Mouse (Mus musculus): ENCODE results near the gene Gm3646. TPM values are rescaled to one million over a fixed set of nuclear protein-coding genes. Genes with fewer than 3 reads are reported as not detected.

Gene Gm3646
- total RNA-seq (2021): 1 to 10 TPM; 8.2 to 8.6 TPM

DNA sequence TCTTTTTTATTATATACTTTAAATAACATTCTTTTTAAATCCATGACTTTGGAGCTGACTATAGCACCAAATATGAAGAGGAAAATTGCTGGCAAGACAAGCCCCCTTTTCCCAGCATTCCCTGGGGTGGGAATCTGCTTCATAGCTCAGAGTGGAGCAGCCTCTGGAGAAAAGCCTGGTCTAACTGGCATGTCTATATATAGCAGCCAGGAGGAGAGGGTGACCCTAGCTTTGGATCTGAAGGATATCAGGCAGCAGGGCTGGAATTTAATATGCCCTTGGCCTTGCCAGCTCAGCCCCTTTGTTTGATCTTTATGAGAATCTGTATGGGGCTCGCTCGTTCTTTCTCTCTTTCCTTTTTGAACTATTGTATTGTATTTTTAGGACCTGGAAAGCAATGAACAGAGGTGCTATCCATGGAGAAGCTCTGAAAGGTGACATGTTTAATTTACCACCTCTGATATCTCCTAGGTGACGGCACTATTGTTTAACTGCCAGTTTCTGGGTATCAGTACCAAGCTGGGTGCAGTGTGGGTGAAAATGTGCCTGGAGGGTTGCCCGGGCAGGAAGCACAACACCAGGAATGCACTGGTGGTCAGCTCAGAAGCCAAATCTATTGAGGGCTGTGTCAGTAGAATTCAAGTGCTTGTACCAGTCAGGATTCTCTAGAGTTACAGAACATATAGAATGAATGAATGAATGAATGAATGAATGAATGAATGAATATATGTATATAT lies at the start of gene Gm3646:
Gene Gm3646, minus strand, starts transcription at position 90 of the 737 bp plus-strand sequence.
- peak; percentile 80 for DNase-seq

DNA sequence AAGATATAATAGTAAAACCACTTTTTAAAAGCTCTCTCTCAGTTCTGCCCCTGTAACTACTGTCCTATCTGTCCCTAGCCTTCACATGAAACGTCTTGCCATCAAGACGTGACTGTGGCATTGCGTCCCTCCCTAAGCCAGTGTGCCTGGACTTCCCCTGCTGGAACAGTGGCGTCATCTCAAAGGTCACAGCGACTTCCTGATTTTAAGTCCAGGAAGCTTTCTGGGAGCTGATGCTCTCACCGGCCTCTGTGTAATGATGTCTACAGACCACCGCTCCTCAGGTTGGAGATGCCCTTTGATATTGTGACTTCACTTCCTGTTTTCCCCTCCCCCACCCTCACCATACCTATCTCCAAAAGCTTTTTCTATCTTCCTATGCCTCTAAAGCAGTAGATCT lies 41.9 kb upstream of the Gm3646 start:
- DNase-seq: peak; percentile 30

DNA sequence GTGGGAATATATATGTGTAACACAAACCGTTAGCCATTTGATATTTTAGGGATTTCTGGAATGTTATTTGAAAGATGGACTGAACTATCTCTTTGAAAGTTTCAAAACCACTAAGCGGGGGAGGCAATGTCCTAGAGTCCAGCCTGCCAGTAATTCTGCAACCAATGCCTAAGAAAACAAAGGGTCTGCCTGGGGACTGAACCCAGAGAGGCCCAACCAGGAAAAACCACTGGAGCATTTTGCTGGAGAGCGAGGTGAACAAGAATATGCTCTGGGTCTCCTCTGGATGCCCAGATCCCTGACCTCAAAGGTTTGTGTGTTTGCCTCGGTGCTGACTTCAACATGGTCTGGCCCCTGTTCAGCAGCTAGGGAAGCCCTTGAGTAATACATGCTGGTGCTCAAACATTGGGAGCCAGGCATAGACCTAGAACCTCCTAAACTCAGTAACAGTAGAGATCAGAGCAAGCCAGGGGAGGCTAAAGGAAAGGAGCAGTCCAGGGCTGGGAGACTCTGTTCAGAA lies 41.0 kb upstream of the Gm3646 start:
- DNase-seq: no peak

DNA sequence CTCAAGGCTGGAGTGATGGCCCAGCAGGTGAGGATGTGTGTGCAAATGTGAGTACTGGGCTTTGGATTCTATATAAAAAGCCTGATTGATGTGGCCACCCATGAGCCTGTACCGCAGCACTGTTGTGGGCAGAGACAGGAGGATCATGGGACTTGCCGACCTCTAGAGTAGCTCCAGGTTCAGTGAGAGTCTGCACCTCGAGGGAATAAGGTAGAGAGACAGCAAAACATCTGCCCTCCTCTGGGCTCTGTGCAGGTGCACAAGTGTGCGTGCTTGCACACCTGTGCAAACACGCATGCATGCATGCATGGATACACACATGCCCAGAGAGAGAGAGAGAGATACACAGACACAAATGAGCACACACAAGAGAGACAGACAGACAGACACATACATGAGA lies 38.2 kb upstream of the Gm3646 start:
- DNase-seq: no peak

DNA sequence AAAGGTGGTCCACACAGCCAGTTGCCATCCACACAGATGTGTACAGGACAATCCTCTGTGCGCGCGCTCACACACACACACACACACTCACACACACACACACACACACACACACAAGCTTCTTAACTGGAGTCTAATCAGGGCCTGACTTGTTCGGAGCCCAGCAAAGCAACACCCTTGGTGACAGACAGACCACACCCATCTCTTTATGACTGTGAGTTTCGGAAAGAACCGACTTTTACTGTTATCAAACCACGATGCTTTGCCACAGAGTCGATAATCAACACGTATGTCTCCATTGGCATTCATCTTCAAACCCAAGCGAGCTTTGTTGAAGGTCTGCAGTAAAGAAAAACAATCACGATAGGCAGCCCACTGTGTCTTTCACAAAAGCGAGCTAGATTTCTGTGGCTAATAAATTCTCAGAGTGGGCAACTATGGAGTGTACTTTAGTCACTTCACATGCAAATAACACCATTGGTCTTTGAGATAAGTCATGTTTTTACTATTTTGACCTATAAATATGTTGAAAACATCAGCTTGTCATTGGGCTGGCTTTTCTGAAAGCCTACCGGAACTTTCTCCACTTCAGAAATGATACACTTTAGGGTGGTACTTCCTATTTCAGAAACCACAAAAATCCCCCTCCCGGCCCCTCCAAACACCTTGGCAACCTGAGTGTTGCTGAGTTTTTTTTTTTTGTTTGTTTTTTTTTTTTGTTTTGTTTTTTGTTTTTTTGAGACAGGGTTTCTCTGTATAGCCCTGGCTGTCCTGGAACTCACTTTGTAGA lies 37.3 kb upstream of the Gm3646 start:
- DNase-seq: no peak

DNA sequence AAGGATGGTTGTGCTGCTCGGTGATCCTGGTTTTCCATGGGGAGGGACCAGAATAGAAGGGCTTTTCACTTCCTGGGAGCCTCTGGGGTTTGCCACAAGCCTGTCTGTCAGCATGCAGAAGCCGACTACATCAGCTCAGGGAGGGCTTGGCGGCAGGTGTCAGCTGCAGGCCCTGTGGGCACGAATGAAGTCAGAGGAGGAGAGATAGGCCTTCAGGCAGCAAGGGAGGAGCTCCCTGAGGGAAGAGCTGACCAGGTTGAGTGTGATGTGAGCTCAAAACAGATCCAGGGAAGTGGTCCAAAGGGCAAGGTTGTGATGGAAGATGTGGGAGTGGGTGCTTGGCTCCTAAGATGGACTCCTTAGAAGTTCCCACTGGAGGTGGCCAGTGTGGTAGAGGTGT lies 35.7 kb upstream of the Gm3646 start:
- no peak for DNase-seq

DNA sequence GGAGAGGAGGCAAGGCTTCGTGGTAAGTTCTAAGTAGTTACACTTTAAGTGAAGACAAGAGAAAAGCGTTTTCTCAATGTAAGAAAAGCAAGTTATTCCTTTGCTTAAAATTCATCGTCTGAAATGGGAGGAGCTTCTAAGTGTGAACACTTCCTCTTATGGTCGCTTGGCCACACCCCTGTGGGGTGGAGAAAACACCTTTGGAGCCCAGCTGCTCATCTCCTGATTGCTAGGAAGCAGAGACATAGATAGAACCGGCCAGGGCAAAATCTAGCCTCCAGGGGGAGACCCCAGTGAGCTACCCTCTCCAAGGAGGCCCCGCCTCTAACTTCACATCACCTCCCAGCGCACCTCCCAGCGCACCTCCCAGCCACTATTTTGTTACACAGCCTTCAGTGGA lies 34.7 kb upstream of the Gm3646 start:
- no peak for DNase-seq

DNA sequence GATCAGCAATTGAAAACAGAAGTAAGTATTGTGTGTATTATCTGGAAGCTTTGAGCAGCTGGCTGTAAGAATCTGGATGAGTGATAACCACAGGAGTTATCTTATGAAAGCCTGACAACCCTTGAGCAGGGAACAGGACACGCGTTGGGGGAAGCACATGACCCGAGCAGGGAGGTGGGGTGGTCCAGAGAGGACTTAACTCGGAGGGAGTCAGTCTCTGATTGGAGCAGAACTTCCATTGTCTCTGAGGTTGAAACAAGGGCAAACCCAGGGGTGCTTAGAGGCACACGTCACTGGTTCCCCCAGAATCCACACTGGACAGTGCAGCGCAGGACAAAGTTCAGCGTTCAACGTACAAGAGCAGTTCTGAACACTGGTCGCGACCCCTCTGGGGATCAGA lies 34.1 kb upstream of the Gm3646 start:
- no peak for DNase-seq

DNA sequence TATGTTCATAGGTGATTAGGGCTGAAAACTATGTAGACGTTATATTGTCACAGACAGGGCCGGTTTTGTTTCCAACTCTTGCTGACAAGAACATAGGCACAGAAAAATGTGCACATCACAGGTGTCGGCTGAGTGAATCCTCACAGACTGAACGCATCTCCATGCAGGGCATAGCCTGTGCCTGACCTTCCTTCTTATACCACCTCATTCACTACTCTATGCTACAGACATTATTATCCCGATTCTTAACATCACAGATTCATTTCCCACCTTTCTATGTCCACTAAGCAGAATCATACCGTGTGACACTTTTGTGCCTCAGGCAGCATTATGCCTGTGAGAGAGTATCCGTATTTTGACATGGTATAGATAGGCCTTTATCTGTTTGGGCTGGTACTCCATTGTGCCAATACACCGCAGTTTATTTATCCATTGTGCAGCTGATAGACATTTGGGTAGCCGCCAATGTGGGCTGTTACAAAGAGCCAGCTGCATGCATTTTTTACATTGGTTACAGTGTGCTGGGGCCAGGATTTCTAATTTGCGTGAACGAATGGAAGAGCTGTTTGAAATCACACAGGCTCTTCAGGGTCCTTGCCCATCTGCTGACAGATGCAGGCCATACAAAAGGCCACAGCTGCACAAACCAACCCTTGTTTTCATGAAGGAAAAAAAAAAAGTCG lies 33.5 kb upstream of the Gm3646 start:
- DNase-seq: peak; percentile 28

DNA sequence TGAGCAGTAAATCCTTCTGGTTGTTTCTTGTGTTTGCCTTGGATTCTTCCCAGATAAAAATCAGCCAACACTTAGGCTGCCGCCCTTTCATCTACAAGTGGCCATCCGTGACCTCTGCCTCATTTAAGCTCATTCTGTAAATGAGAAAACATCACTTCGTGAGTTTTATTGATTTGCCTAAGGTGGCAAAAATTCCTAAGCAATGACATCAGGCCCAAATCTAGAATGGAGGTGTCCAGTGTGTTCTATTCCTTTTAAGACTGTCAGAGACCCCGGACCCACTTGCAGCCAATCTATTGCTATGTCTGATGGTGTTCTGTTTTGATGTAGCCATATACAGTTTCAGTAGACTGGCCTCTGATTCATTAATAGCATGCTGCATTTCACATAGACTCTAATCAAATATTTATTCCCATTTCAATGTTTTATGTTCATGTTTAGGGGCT lies 26.5 kb upstream of the Gm3646 start:
- no peak for DNase-seq

DNA sequence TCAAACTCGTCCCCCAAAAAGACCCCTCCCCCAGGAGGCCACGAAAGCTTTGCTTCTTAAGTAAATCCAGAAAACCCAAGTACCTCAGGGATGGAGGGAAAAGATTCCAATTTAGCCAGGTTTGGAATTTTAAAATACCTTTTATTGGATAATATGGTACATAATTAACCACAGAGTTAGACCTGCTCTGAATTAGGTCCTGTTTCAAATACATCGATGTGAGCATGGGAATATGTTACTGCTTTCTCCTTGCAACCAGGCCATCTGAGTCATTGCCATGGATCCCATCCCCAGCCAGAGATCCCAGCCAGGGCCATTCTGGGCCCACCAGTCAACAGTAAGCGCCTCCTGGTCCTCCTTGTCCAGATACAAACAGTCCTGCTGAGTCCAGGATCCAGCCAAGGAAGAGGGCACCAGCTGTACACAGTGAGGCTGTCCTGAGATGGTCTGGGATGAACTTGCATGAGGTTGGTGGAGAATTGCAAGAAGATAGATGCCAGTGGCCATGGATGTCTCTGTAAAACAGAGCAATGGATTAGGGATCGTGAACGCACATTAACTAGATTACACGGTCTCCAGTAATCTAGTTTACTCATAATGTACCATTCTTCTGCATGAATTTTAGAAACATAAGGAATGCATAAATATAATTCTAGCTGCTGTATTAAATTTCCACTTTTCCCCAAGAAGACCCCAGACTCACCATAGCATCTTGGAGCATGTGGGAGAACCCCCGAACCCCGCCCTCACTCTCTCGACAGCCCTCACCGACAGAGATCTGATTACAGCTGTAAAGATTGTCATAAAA lies 25.9 kb upstream of the Gm3646 start:
- no peak for DNase-seq

DNA sequence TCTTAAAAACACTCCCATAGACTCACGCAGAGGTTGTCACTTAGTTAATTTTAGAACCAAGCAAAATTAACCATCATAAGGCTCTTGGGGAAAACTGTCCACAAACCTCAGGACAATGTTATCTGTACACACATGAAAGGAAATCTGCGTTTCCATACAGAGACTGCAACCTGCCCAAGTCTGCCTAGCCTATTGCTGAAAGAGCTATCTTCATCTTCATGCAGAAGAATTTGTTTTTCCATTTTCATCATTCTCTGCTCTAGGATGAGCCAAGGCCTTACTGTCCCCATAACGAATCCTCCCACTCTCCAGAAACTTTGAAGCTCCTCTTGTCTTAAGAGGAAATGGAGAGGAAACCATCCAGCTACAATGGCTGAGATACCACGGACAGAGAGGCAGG lies 19.8 kb upstream of the Gm3646 start:
- no peak for DNase-seq

DNA sequence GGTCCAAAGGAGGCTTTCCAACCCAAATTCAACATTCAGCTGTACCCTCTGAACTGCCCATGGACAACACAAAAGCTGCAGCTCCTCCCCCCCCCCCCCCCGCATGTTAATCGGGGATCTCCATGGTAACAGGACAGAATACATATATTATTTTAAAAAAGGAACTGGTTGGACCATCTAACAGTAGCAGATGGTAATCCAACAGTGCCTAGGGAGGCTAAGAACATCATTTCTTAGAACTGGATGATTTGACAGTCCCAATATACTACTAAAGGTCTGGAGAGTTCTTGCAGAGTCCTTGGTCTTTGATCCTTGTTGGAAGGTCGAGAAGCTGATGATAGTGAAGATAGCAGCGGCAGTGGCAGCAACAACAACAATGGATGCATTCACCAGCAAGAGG lies 19.1 kb upstream of the Gm3646 start:
- no peak for DNase-seq

DNA sequence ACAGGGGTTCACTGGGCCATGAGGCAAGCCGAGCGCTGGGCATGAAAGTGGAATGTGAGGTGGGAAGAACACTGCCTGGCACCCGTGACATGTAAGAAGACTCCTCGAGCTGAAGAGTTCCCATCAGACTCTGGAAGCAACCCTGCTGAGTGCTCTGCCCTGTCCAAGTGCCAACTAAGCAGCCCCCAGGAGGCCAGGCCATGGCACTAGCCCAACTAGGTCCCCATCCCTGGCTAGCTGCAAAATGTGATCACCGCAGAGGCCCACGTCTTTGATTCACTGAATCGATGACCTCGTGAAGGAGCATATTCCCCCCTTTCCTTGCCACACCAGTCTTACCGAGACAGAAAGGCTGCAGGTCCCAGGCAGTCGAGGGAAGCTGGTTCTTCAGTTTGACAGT lies 14.5 kb upstream of the Gm3646 start:
- DNase-seq: no peak

DNA sequence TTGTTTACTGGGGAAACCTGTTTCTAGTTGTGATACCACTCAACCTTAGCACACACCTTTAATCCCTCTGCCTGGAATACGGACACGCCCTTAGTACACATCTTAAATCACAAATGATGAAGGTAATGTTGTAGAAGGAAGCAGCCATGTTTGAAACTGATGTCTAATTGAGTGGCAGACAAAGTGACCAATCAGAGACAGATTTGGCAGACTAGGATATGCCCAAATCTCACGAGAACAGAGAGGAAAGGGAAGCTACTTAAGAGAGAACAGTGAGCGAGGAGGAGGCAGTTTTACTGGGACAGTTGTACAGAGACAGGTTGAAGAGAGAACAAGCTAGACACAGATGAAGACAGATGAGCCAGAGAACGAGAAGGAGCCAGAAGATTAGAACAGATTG lies 10.6 kb upstream of the Gm3646 start:
- DNase-seq: no peak

DNA sequence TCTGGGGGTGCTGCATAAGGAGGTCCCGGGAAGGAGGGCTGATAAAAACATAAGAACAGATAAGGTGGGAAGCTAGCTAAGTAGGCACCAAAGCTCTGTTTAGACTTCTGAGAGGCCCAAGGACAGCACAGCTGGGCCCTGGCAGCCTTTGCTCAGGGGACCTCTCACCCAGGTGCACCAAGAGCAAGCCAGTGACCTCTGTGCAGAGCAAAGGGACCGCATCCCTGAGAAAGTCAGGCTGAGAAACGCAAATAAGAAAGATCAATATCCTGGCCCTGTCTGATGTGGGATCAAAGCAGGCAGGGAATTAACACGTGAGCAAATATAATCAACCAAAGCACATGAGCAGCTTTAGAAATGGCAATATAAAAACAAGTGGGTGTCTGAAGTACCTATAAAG lies 7.9 kb upstream of the Gm3646 start:
- DNase-seq: no peak

DNA sequence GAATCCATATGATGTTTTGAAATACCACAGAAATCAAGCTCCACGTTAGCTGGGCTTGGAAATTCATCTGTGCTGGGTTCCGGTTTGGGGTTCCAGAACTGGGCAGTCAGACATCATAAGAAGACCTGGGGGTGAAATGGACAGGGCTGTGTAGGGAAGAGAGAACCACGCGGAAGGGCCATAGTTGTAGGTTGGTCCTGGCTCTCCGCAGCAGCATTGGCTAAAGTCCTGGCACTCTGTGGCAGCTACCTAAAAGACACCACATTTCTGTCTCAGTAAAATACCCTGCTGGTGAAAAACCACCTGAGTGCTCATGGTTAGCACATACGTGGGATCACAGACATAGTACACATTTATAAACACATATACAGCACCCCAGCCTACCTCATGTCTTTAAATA lies 343 bp downstream of the Gm3646 start:
- DNase-seq: peak; percentile 17

DNA sequence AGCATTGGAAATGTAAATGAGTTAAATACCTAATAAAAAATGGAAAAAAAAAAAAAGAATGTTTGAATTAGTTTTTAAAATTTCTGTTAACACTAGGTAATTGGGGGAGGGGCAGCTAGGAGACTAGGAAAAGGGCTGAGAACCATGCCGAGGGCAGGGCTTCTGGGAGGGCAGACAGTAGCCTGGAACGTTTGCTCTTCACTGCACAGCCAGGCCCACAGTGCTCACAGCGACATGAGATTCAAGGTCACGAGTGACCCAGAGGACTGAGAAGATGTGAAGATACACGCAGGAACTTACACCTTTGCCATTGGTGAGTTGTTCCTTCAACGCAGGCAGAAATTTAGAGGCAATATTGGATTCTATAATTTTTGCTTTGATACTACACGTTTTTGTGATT lies 2.2 kb downstream of the Gm3646 start:
- DNase-seq: no peak

DNA sequence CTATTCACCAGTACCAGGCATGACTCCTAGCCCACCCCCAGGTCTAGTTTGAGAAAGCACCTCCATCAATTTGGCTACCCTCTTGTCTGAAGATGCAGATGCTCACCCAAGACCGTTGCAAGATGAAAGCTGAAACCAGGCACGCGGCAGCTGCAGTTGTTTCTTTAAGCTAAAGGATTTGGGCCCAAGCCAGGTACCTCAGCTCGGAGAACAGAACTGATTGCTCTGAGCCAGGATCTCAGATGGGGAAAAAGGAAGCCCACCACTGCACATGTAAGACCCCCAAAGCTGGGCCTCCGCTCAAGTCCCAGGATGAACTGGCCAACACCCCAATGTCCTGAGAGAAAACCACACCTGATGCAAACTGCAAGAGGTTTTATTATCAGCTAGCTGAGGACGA lies 7.6 kb downstream of the Gm3646 start:
- DNase-seq: no peak

DNA sequence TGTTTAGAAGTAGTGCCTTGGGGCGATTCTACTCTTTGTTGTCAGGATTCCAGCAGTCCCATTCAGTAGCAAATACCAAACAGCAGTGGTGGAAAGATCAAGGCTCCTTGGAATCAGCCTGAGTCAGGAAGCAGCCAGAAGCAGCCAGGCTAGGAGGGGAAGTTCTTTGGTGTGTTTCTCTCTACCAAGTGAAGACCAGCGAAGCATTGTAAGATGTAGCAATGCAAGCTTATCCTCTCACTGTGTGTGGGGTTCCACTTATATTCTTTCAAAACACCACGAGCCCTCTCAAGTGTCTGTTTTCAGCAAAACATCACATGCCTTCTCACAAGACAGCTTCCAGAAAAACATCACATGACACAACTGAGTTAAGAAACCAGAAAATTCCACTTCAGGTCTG lies 8.4 kb downstream of the Gm3646 start:
- DNase-seq: no peak

DNA sequence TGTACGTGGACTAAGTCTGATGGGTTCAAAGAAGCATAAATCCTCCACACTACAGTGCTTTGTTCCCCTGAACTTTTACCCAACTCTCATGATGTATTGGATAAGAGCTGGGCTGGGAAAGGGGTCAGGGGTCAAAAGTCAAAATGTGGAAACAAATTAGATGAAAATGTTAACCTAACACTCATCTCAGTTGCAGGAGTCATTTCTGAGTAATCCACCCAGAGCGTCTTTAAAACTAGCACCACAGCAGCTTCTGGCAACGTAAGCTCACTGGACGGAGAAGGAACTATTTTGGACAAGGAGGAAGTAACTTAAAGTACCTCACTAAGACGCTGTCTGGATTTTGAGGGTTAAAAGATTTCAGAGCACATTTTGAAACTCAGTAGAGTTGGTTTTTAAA lies 20.5 kb downstream of the Gm3646 start:
- DNase-seq: no peak

DNA sequence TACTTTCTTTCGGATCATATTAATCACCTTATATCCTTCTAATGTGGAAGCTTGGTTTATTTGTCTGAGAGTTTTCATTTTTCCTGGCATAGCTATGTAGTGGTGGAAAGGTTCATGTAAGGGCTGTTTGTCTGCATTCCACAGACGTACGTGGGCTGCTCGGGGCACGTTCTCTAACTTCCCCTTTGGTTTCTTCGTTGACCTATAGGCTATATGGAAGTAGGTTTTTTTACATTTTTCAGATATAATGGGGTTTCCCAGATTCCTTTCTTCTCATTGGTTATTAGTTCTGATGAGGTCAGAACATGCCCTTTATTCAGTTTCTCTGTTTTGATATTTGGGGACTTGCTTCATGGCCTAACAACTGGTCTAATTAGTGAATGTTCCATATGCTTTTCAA lies 23.3 kb downstream of the Gm3646 start:
- DNase-seq: no peak
